Mouse (Mus musculus) cerebellum, adult 2 months (tissue): ENCODE measurements around the gene Srsf4. TPM values are rescaled to one million over a fixed set of nuclear protein-coding genes. Genes with fewer than 3 reads are reported as not detected.

ENCODE experiments used
- DNase-seq, 2 experiments: peaks; one replicate each; pipeline ENCODE4 v3.0.0; 2021
- H3K27ac ChIP-seq: fragments of 200-500 bp; 2 replicates; pipeline ENCODE4 v1.5.1; 2012; ENCODE audit warnings: low read length, control low read depth, inconsistent platforms; ENCODE audit not compliant: insufficient read depth
- H3K27me3 ChIP-seq: fragments of 200-500 bp; 2 replicates; pipeline ENCODE4 v1.6.1; 2012; ENCODE audit warnings: inconsistent platforms, mild to moderate bottlenecking, low read length, moderate library complexity; ENCODE audit not compliant: control insufficient read depth, insufficient read depth
- H3K4me1 ChIP-seq: fragments of 200-500 bp; 2 replicates; pipeline ENCODE4 v1.6.1; 2011; ENCODE audit warnings: low read length; ENCODE audit not compliant: control insufficient read depth, insufficient read depth
- H3K4me3 ChIP-seq: fragments of 200-500 bp; replicated peaks from 2 replicates; pipeline ENCODE3; 2011; ENCODE audit warnings: mild to moderate bottlenecking, low read depth, low read length, control low read depth; ENCODE audit not compliant: insufficient read depth
- CTCF ChIP-seq: fragments of 200-500 bp; IDR thresholded peaks from 2 replicates; pipeline ENCODE4 v1.5.1; 2011; ENCODE audit warnings: low read depth, mild to moderate bottlenecking, control low read depth, low read length, moderate library complexity, borderline replicate concordance; ENCODE audit not compliant: insufficient read depth
- POLR2A ChIP-seq: fragments of 200-500 bp; IDR thresholded peaks from 2 replicates; pipeline ENCODE4 v1.6.1; 2011; ENCODE audit warnings: low read length, control low read depth, borderline replicate concordance; ENCODE audit not compliant: insufficient read depth
- WGBS: fragments of 180-500 bp; shearing (Covaris S2); methylation state at CpG from one replicate; pipeline ENCODE4 v1.1.7; 2018; 5-methylcytosine and 5-hydroxymethylcytosine counted together
- polyA plus RNA-seq: library from polyadenylated mRNA; depleted of rRNA; stranded (reverse); fragments of >200 nt; gene quantifications from 2 replicates; pipeline ENCODE4 v1.2.3, GENCODE M21; 2012

Gene Srsf4
- polyA plus RNA-seq, 1 experiment = 81.9 TPM

DNA sequence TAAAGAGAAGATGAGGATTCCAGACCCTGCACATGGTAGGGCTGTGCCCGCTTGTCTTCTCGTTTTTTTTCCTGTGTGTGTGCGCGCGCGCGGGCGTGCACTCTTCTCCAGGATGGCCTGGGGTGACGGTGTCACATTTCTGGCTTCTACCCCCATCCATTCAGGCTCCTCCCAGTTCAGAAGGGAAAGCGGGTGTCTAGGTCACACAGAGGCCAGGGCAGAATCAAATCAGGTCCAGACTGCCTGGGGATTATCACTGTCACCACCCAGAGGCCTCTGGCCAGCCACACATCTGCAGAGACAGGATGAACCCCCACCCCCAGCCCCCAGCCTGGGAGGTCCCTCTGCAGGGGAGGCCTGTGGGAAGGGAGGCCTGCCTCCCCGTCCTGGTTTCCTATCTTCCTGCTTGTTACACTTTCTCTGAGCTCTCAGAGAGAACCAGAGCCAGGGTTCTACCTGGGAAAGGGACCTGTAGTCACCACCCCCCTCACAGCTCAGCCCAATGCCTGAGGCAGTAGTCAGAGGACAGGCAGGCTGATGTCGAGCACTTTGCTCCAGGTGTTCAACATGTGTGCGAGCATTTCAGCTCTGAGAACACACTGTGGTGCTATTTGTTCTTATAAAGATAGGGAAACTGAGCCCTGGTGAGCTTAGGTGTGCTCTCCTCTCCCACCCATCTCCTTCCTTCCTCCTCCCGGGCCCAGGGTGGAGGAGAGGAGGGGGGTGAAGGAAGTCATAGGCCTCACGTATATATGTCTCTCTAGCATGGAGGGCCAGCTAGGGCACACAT is 45.5 kb downstream of the Srsf4 start:
- TF ChIP-seq CTCF (no peak), POLR2A (no peak)
- DNase-seq = no peak
- H3K4me1 ChIP-seq = no peaks in the 10 kb centered on the region
- peaks cover 8% of the 10 kb centered on the region; the same call in 1 of the 2 replicates for H3K27me3 ChIP-seq
- WGBS = 57% methylated on average over 15 of the region's 15 CpGs
- H3K4me3 ChIP-seq = no peak overlapping the region
- no peak overlapping the region for H3K27ac ChIP-seq

- Histone ChIP-seq H3K4me1 (no peaks in the 10 kb centered on the region), H3K27ac (no peak overlapping the region), H3K4me3 (no peak overlapping the region), H3K27me3 (peaks cover 8% of the 10 kb centered on the region; the same call in 1 of the 2 replicates)
- TF ChIP-seq CTCF = no peak
- 54% methylated on average over 15 of the region's 15 CpGs for WGBS
- no peak for DNase-seq
These were observed 46.2 kb downstream of the Srsf4 start for GRCm38 (mm10) chr4:131919506-131920140.

GRCm38 (mm10) chr4:131920141-131920594 is 46.8 kb downstream of the Srsf4 start:
- DNase-seq = no peak
- H3K4me1 ChIP-seq = no peaks in the 10 kb centered on the region
- no peak overlapping the region for H3K27ac ChIP-seq
- peaks cover 8% of the 10 kb centered on the region; the same call in 1 of the 2 replicates for H3K27me3 ChIP-seq
- no peak for TF ChIP-seq POLR2A
- TF ChIP-seq CTCF = no peak
- no peak overlapping the region for H3K4me3 ChIP-seq
- 33% methylated on average over 51 of the region's 51 CpGs for WGBS

GRCm38 (mm10) chr4:131920595-131921351 is 47.4 kb downstream of the Srsf4 start:
- TF ChIP-seq POLR2A (no peak), CTCF (no peak)
- DNase-seq = peak; percentile 35 to 39
- WGBS = 5% methylated on average over 74 of the region's 76 CpGs
- no peak overlapping the region for H3K4me3 ChIP-seq
- H3K27me3 ChIP-seq = peaks cover 8% of the 10 kb centered on the region; the same call in 1 of the 2 replicates
- H3K4me1 ChIP-seq = no peaks in the 10 kb centered on the region
- no peak overlapping the region for H3K27ac ChIP-seq

GRCm38 (mm10) chr4:131921461-131922346 is 48.3 kb downstream of the Srsf4 start, which contains the start of gene Tmem200b:
Tmem200b (plus strand) TSS chr4:131921771.
- TF ChIP-seq CTCF = no peak
- no peak for TF ChIP-seq POLR2A
- Histone ChIP-seq H3K4me1 (no peaks in the 10 kb centered on the region), H3K27ac (no peak within 1 kb of the TSS), H3K4me3 (no peak within 1 kb of the TSS), H3K27me3 (peaks cover 8% of the 10 kb centered on the region; the same call in 1 of the 2 replicates)
- WGBS = 2% methylated on average over 130 of the region's 130 CpGs
- DNase-seq = no peak

DNA sequence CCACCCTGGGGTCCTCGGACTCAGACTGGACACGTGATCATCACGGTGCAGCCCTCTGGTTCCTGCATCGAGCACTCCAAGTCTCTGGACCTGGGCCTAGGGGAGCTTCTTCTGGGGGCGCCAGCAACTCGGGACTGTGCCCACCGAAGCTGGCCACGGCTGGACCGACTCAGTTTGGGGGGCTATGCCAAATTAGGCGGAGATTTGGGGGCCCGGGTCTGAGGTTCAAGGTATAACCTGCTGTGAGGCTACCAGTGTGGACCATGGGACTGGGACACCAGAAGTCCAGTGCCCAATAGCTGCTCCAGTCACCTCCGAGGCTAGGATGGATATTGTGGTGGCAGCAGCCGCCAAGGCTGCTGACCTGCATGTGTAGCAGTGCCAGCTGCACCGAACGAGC is 49.0 kb downstream of the Srsf4 start:
- Histone ChIP-seq H3K4me3 (no peak overlapping the region), H3K27me3 (peaks cover 8% of the 10 kb centered on the region; the same call in 1 of the 2 replicates), H3K27ac (no peak overlapping the region), H3K4me1 (no peaks in the 10 kb centered on the region)
- 46% methylated on average over 15 of the region's 15 CpGs for WGBS
- no peak for DNase-seq
- TF ChIP-seq CTCF (no peak), POLR2A (no peak)

DNA sequence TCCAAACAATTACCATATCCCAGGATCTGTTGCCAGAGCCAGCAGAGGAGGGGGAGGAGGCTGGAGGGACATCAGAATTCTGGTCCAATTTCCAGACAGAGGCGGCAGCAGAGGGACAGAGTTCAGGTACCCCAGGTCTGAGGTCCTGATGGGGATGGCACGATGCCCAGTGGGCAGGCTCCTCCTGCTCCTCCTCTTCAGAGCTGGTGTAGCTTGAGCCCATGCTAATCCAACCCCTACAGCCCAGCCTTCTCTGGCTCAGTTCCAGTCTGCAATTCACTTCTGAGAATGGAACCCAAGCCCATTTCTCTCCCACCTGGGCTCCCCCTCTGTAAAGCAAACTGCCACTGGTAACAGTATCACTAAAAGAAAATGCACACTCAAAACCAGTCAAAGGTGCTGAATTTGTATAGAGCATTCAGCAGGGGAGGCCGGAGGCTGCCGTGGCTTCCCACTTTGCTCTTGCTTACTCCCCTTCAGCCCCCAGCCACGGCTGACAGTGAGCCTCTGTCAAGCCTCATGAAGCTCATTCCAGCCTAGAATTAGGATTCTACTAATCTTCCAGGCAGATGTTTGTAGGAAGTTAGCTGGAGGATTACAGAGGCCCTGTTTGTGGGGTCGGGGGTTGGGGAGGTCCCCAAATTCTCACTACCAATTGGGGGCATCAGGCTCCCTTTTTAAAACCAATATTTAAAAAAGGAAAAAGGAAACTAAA is 50.8 kb downstream of the Srsf4 start:
- no peak overlapping the region for H3K27ac ChIP-seq
- TF ChIP-seq CTCF (no peak), POLR2A (no peak)
- 63% methylated on average over 6 of the region's 6 CpGs for WGBS
- no peak for DNase-seq
- H3K4me3 ChIP-seq = no peak overlapping the region
- H3K27me3 ChIP-seq = peaks cover 8% of the 10 kb centered on the region; the same call in 1 of the 2 replicates
- H3K4me1 ChIP-seq = no peaks in the 10 kb centered on the region
